Mouse (Mus musculus): ENCODE data around the gene Ptcd3.

DNA sequence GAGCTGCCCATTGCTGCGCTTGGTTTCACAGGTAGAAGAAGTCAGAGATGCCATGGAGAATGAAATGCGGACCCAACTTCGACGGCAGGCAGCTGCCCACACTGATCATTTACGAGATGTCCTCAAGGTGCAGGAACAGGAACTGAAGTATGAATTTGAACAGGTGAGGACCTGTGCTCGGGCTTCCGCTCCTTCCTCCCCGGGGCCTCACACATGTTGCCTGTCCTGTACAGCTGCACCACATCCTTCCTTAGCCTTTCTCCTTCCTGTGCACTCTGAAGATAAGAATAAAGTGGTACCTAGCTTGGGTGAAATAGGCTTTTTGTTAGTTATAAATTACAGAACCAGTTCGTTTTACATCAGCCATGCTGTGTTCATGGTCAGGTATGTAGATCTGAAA, 37.2 kb downstream of the Ptcd3 start:
- TF ChIP-seq CTCF (IDR thresholded peaks at IDR 0.05; ENCODE audit: insufficient read depth, low read length) (no peak), POLR2A (IDR thresholded peaks at IDR 0.05; ENCODE audit: borderline replicate concordance, extremely low read depth, low read depth, low read length) (no peak)
